Mouse (Mus musculus) stomach, embryonic 16.5 days (tissue): ENCODE data around the gene Eif6. TPM values are rescaled to one million over a fixed set of nuclear protein-coding genes. Genes with fewer than 3 reads are reported as not detected.

ENCODE experiments used
- ATAC-seq: fragments of 200-750 bp; cut with Nextera tagmentation; 2 replicates; pipeline ENCODE4 v1.8.0; 2017; ENCODE audit warnings: moderate number of reproducible peaks, moderate TSS enrichment; ENCODE audit not compliant: insufficient read depth, low FRiP score
- H3K27ac ChIP-seq: fragments of 300-500 bp; sonication (generic); 2 replicates; pipeline ENCODE4 v1.5.1; 2014; ENCODE audit warnings: low read length
- H3K27me3 ChIP-seq: fragments of 300-500 bp; sonication (generic); 2 replicates; pipeline ENCODE4 v1.6.1; 2014; ENCODE audit warnings: low read length, control low read depth, mixed read lengths; ENCODE audit not compliant: control insufficient read depth, insufficient read depth
- H3K36me3 ChIP-seq: fragments of 300-500 bp; sonication (generic); 2 replicates; pipeline ENCODE4 v1.6.1; 2014; ENCODE audit warnings: low read length; ENCODE audit not compliant: control insufficient read depth, insufficient read depth
- H3K4me1 ChIP-seq: fragments of 300-500 bp; sonication (generic); 2 replicates; pipeline ENCODE4 v1.6.1; 2014; ENCODE audit warnings: low read length, control low read depth, mixed read lengths; ENCODE audit not compliant: control insufficient read depth, insufficient read depth
- H3K4me2 ChIP-seq: fragments of 300-500 bp; sonication (generic); 2 replicates; pipeline ENCODE4 v1.6.1; 2014; ENCODE audit warnings: low read depth, low read length, mixed read lengths
- H3K4me3 ChIP-seq: fragments of 300-500 bp; sonication (generic); replicated peaks from 2 replicates; pipeline ENCODE4 v1.5.1; 2014; ENCODE audit warnings: mild to moderate bottlenecking, low read length
- H3K9ac ChIP-seq: fragments of 300-500 bp; sonication (generic); 2 replicates; pipeline ENCODE4 v1.6.1; 2014; ENCODE audit warnings: low read length
- H3K9me3 ChIP-seq: fragments of 300-500 bp; sonication (generic); replicated peaks from 2 replicates; pipeline ENCODE4 v1.6.1; 2016; ENCODE audit warnings: low read length, control low read depth; ENCODE audit not compliant: control insufficient read depth
- WGBS: fragments of 180-500 bp; shearing (Covaris S2); extraction: QIAGEN DNeasy Blood & Tissue Kit; methylation state at CpG from one replicate; pipeline ENCODE4 v1.1.7; 2014; 5-methylcytosine and 5-hydroxymethylcytosine counted together
- polyA plus RNA-seq: library from polyadenylated mRNA; unstranded; fragments of >200 nt; fragmentation: Nextera tagmentation; extraction: Ambion mirVana; gene quantifications from 2 replicates; pipeline ENCODE4 v1.2.1, GENCODE M21; 2015

The Eif6 gene
- polyA plus RNA-seq, 1 experiment from 2014 or later = 221 TPM

DNA sequence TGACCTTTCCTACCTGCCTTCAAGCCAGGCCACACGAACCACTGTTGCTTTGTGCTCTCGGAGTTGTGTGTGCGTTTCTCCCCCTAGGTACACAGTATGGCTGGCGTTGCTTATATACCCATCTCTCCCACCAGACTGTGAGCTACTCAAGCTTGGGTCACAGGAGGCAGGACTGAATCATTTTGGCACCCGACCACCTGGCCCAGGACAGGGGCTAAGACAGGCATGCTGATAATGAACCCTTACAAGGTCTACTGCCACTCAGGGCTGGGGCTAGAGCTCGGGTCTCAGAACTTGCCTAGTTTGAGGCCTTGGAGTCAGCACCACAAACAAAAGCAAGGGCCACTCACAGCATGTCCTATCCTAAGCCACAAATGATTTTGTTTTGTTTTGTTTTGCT, 34.9 kb upstream of the Eif6 start:
- no peak overlapping the region for H3K9ac ChIP-seq
- no peak overlapping the region for H3K4me3 ChIP-seq
- WGBS = 85% methylated on average over 6 of the region's 6 CpGs
- H3K27me3 ChIP-seq = no peaks in the 10 kb centered on the region
- 0 out of 2 replicates have a peak, but pooled peaks cover 3% of the 10 kb centered on the region for H3K4me1 ChIP-seq
- no peaks in the 10 kb centered on the region for H3K9me3 ChIP-seq
- no peak overlapping the region for H3K27ac ChIP-seq
- no peak overlapping the region for H3K4me2 ChIP-seq
- no peak for ATAC-seq
- H3K36me3 ChIP-seq = no peaks in the 10 kb centered on the region

DNA sequence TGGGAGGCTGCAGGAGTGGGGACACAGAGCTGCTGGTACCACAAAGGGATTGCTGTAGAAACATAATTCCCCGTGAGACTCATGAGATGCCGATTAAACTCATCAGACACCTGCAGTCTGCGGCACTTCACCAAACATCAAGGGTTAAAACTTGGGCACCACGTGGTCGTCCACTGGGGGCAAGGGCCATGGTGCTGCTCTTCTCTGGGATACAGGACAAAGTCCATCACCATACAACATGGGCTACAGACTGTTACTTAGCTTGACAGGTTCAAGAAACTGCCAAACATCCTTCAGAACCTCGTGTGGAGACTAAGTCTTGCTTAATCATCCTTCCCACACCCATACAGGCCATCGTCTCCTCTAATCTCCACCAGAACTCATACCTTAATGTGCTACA, 33.4 kb upstream of the Eif6 start:
- Histone ChIP-seq H3K9ac (no peak overlapping the region), H3K9me3 (no peaks in the 10 kb centered on the region), H3K36me3 (peaks cover 3% of the 10 kb centered on the region; the same call in 1 of the 2 replicates), H3K4me1 (0 out of 2 replicates have a peak, but pooled peaks cover 3% of the 10 kb centered on the region), H3K27me3 (no peaks in the 10 kb centered on the region), H3K4me3 (no peak overlapping the region), H3K27ac (no peak overlapping the region), H3K4me2 (no peak overlapping the region)
- WGBS = 81% methylated on average over 7 of the region's 7 CpGs
- no peak for ATAC-seq

DNA sequence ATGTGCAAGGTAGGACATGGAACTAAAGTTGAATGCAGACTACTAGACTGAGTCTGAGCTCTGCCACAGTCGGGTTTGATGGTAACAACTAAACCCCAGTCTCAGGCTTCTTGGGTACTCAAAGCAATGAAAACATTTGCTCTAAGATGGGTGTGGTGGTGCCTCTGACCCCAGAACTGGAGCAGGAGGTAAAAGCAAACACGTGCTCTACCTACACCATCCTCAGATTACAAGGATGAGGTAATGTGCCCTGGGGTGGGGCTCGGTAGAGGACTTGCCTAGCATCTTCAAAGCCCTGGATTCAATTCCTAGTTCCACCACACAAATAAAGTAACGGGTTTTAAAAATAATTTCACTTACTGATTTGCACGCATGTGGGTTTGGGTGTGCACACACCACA, 25.8 kb upstream of the Eif6 start:
- Histone ChIP-seq H3K4me3 (no peak overlapping the region), H3K9ac (no peak overlapping the region), H3K27me3 (no peaks in the 10 kb centered on the region), H3K9me3 (no peaks in the 10 kb centered on the region), H3K4me2 (no peak overlapping the region), H3K27ac (no peak overlapping the region), H3K4me1 (no peaks in the 10 kb centered on the region), H3K36me3 (peaks cover 3% of the 10 kb centered on the region; the same call in 1 of the 2 replicates)
- WGBS = 73% methylated on average over 5 of the region's 5 CpGs
- peak; percentile 76; the same call in 1 of the 2 replicates for ATAC-seq

DNA sequence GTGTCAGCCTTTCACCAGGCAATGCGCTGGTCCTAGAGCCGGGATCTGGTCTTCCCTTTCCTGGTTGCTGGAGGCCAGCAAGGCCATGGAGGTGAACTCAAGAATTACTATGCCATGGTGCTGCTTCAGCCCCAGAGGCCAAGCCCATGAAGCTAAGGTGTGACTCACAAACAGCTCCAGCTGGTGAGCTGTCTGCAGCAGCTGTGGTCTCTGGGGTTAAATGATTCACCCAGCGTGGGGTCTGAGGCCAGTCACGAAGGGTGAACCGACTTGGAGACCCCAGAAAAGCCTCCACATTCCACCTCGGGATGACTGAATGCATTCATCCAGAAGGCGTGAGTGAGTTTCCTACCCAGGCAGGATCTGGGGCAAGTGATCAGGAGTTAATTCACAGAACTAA, 23.4 kb upstream of the Eif6 start:
- Histone ChIP-seq H3K9me3 (no peaks in the 10 kb centered on the region), H3K36me3 (peaks cover 3% of the 10 kb centered on the region; the same call in 1 of the 2 replicates), H3K4me1 (no peaks in the 10 kb centered on the region), H3K4me2 (no peak overlapping the region), H3K9ac (no peak overlapping the region), H3K4me3 (no peak overlapping the region), H3K27me3 (no peaks in the 10 kb centered on the region), H3K27ac (no peak overlapping the region)
- 85% methylated on average over 7 of the region's 7 CpGs for WGBS
- ATAC-seq = no peak

DNA sequence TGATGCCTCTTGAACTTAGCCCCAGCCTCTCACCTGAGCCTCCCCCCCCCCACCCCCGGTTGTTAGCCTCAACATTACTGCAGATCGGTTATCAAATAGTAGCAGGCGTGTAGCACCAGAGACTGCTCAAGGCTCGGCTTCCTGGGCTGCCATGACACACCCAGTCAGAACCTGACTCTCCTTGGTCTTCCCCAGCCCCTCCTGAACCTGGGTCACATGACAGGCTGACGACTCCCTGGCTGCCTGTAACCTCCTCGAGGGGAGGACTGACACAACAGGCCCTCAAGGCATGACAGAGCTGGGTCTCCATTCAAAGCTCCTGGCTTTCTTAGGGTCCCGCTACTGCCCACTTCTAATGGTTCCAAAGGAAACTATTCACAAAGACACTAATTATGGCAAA, 22.7 kb upstream of the Eif6 start:
- peaks cover 5% of the 10 kb centered on the region; the same call in 1 of the 2 replicates for H3K36me3 ChIP-seq
- H3K4me1 ChIP-seq = no peaks in the 10 kb centered on the region
- no peak overlapping the region for H3K27ac ChIP-seq
- no peak for ATAC-seq
- no peak overlapping the region for H3K9ac ChIP-seq
- 60% methylated on average over 7 of the region's 7 CpGs for WGBS
- H3K9me3 ChIP-seq = no peaks in the 10 kb centered on the region
- no peak overlapping the region for H3K4me3 ChIP-seq
- H3K4me2 ChIP-seq = no peak overlapping the region
- H3K27me3 ChIP-seq = no peaks in the 10 kb centered on the region

DNA sequence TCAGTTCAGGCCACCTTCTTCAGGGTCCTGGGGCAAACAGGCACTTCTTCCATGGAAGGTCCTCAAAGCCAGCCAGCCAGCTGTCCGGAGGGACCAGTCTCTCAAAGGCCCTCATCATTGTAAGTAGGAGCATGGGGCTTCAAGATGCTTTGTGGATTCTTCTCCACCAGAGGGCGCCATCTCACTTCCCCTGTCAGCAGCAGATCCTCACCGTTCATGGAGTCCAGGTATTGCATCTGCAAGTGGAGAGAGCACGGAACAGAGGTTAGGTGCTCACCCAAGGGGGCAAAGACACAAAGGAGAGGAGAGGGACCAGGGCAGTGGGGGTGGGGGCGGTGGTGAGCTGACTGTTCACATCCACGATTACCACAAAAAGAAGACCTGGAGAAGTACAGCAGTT, 21.6 kb upstream of the Eif6 start:
- Histone ChIP-seq H3K36me3 (peaks cover 5% of the 10 kb centered on the region; the same call in 1 of the 2 replicates), H3K4me1 (no peaks in the 10 kb centered on the region), H3K4me2 (no peak overlapping the region), H3K27me3 (no peaks in the 10 kb centered on the region), H3K4me3 (no peak overlapping the region), H3K9ac (no peak overlapping the region), H3K9me3 (no peaks in the 10 kb centered on the region), H3K27ac (no peak overlapping the region)
- no peak for ATAC-seq
- 23% methylated on average over 6 of the region's 6 CpGs for WGBS

DNA sequence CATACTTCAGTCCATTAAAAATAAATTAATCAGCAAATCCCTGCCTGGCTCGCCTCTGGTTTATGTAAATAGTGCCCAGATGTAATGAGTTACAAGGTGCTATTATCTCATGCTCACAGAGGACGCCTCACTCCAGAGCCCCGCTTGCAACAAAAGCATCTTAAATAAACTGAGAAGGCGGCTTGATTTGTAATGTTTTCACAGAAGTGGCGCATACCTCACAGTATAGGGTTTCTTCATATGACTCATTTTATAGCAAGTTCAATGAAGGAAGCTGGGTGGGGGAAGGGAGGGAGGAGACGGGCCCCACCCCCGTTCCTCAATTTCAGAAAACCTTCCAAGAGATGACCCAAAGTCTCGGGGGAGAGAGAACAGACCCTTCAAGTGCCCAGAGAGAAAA, 20.2 kb upstream of the Eif6 start:
- H3K4me2 ChIP-seq = no peak overlapping the region
- ATAC-seq = no peak
- H3K4me1 ChIP-seq = no peaks in the 10 kb centered on the region
- no peaks in the 10 kb centered on the region for H3K9me3 ChIP-seq
- 51% methylated on average over 8 of the region's 8 CpGs for WGBS
- H3K36me3 ChIP-seq = peaks cover 5% of the 10 kb centered on the region; the same call in 1 of the 2 replicates
- H3K27me3 ChIP-seq = no peaks in the 10 kb centered on the region
- no peak overlapping the region for H3K9ac ChIP-seq
- no peak overlapping the region for H3K27ac ChIP-seq
- no peak overlapping the region for H3K4me3 ChIP-seq

DNA sequence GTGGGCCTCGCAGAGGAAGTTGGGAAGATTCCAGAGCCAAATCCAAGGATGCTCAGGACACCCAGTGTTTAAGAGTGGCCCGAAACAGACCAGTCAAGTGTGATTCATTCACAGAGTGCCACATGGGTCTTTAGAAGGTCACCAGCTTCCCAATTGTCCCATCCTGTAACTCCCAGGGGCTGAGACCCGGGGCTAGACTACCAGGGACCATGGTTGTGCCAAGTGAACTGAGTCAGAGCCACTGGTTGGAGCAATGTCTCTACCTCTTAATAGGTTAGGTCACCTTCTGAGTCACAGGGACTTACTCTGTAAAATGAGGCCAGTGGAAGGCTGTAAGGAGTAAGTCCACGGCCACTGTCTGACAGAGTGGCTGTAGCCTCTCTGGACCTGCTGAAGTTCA, 12.2 kb upstream of the Eif6 start:
- Histone ChIP-seq H3K27ac (no peak overlapping the region), H3K4me1 (no peaks in the 10 kb centered on the region), H3K9me3 (no peaks in the 10 kb centered on the region), H3K27me3 (no peaks in the 10 kb centered on the region), H3K36me3 (no peaks in the 10 kb centered on the region), H3K4me2 (no peak overlapping the region), H3K9ac (no peak overlapping the region), H3K4me3 (no peak overlapping the region)
- no peak for ATAC-seq
- WGBS = 71% methylated on average over 4 of the region's 4 CpGs

DNA sequence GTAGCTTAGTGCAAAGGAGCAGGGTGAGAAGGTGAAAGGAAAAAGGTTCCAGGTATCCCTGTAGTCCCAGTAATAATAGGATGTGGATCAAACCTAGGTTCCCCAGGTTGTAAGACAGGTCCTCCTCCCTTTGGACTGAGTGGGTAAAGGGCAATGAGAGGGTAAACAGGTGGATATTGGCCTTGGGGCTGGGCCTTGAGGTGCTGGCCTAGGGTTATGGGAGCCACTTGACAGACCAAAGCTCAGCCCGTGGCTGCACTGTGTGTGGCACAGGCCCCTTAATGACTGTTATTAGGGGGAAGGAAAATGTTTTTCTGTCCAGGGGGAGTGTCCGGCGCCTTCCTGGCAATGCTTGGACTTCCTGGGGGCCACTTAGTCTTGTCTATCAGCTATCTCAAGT, 11.2 kb upstream of the Eif6 start:
- Histone ChIP-seq H3K9ac (no peak overlapping the region), H3K4me1 (no peaks in the 10 kb centered on the region), H3K36me3 (no peaks in the 10 kb centered on the region), H3K27ac (no peak overlapping the region), H3K27me3 (no peaks in the 10 kb centered on the region), H3K4me2 (no peak overlapping the region), H3K9me3 (no peaks in the 10 kb centered on the region), H3K4me3 (no peak overlapping the region)
- no peak for ATAC-seq
- 65% methylated on average over 3 of the region's 3 CpGs for WGBS

DNA sequence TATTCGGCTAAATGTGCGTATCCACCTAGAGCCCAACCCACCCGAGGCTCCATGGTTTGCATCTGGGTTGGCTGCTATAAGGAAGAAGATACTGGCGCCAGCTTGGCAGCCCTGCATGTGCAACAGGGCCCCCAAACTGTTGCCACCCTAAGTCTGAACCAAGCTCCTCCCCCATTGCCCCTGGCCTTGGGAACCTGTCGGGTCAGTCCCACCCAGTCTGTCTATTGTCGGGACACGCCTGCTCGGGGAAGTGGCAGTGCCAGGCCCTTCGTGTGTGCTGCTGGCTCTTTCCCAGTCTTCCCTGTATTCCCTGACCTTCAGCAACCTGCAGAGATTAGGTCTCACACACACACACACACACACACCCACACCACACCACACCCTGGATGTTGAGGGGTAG, 8.0 kb upstream of the Eif6 start, which contains the start of gene Fam83c:
TSS of gene Fam83c (minus strand) at position 123 of the 400 bp plus-strand sequence.
- Histone ChIP-seq H3K9me3 (no peaks in the 10 kb centered on the region), H3K36me3 (no peaks in the 10 kb centered on the region), H3K4me3 (peak within 1 kb of the TSS; percentile 37), H3K27me3 (no peaks in the 10 kb centered on the region), H3K4me2 (peak within 1 kb of the TSS; percentile 20), H3K27ac (peak within 1 kb of the TSS; percentile 49), H3K4me1 (no peaks in the 10 kb centered on the region), H3K9ac (peak within 1 kb of the TSS; percentile 66)
- peak; percentile 77 for ATAC-seq
- WGBS = 58% methylated on average over 9 of the region's 9 CpGs
